In genomic region chr6:71804061-71804829, GRCm38 (mm10) we compare ENCODE assay signal across 1 mouse cellular context.
A peak's percentile ranks its signal among the peaks of the same experiment; 100 is the strongest.
TF ChIP-seq lines count a peak whose summit lies in the region.

No protein-coding gene starts in this region.

TF ChIP-seq in MEL, 35 proteins besides CTCF, POLR2A, EP300 and RAD21 (continued from another document):
- TF ChIP-seq USF2 (IDR thresholded peaks at IDR 0.05; ENCODE audit: borderline replicate concordance in 1 of 2, insufficient read depth in 1 of 2, low read depth in 1 of 2, low read length in 2 of 2) (no peak), TAL1 (IDR thresholded peaks at IDR 0.05; ENCODE audit: low read length) (no peak), HCFC1 (IDR thresholded peaks at IDR 0.05; ENCODE audit: low read depth, low read length) (no peak), MAX (IDR thresholded peaks at IDR 0.05; ENCODE audit: low read length) (0 out of 2 replicates have a peak, but pooled peaks have one; percentile 43), GATA1 (IDR thresholded peaks at IDR 0.05; ENCODE audit: low read depth, low read length) (no peak), SIN3A (IDR thresholded peaks at IDR 0.05; ENCODE audit: low read length) (peak; percentile 62; the same call in 1 of the 2 replicates), MEF2A (IDR thresholded peaks at IDR 0.05; ENCODE audit: extremely low read depth, insufficient replicate concordance, low read depth, low read length, poor library complexity, severe bottlenecking) (peak; percentile 56; the same call in 1 of the 2 replicates)
